Mouse (Mus musculus) heart, postnatal 25 days (tissue): ENCODE results near the gene Cdc123. TPM values are rescaled to one million over a fixed set of nuclear protein-coding genes. Genes with fewer than 3 reads are reported as not detected.

Experiments
- DNase-seq: peaks from one replicate; pipeline ENCODE4 v3.0.0; 2022; ENCODE audit warnings: low spot score
- intact Hi-C: fragments of 180-260 bp; cut with DNase I; formaldehyde crosslinking; loops from one replicate; pipeline ENCODE4 v1.15.1; 2025
- total RNA-seq, 2 experiments: library from RNA; stranded (reverse); gene quantifications; 2 replicates each; pipeline ENCODE4 v1.2.3; 2021

Cdc123 gene
- total RNA-seq: 10 to 100 TPM; 71.7 to 74.0 TPM

GRCm38 (mm10) chr2:5844873-5845631 is at the start of gene Cdc123, which contains the start of gene Nudt5:
Cdc123 (minus strand) TSS chr2:5845164.
Nudt5 (plus strand) TSS chr2:5845019.
- peak; percentile 74 for DNase-seq
- intact Hi-C loops: loop anchor here (5.0 kb wide), 1 partner anchor 47 kb away; no protein-coding TSS in a partner anchor

GRCm38 (mm10) chr2:5894296-5894695 is 49.3 kb upstream of the Cdc123 start:
- intact Hi-C loops: loop anchor here (5.0 kb wide), 1 partner anchor 47 kb away; the partner anchor contains the start of genes Cdc123 and Nudt5
- DNase-seq: no peak

GRCm38 (mm10) chr2:5889412-5889811 is 44.4 kb upstream of the Cdc123 start:
- no peak for DNase-seq
- intact Hi-C loops: no loop called here

- DNase-seq: no peak
- intact Hi-C loops: no loop called here
These were observed 43.9 kb upstream of the Cdc123 start for GRCm38 (mm10) chr2:5888865-5889264.

DNA sequence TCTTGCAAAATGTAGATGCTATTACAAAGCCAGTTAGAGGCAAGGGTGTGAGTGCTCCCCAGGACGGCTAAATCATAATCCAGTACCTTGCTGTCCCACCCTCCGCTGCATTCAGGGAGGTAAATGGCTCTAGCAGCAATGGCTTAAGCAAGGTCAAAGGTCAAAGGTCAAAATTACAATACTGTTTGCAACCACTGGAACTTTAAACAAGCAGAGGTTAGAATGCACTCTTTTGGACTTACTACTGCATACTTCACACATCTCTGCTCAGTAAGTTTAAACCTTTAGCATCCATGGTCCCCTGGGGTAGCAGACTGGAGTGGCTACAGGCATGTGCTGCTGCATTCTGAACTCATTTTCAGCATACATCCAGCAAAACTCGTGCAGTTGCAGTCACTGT is 32.5 kb upstream of the Cdc123 start:
- DNase-seq: no peak
- intact Hi-C loops: no loop called here

DNA sequence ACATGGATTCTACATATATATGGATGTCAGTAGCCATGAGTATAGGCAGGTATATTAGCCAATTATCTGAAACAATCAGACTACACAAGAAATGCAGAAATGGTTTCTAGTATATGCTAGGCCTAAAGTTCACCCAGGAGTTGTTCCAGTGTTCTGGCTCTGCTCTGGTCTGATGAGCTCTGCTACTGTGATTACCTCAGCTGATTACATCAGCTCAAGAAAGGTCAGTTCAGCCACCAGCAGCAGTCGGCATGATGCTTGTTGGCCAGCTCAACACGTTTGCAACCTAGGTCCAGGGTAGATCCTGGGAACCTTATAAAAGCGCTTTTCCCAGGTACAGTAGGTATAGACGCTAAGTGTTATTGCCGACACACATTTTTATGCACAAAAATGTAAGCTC is 24.8 kb upstream of the Cdc123 start:
- intact Hi-C loops: no loop called here
- no peak for DNase-seq

GRCm38 (mm10) chr2:5867681-5868080 is 22.7 kb upstream of the Cdc123 start:
- intact Hi-C loops: no loop called here
- no peak for DNase-seq

GRCm38 (mm10) chr2:5862834-5863233 is 17.9 kb upstream of the Cdc123 start, which contains the start of gene Gm13199:
Gm13199 (minus strand) TSS chr2:5862934.
- intact Hi-C loops: no loop called here
- no peak for DNase-seq

- DNase-seq: no peak
- intact Hi-C loops: no loop called here
These were observed 6.9 kb upstream of the Cdc123 start for GRCm38 (mm10) chr2:5851866-5852265.

DNA sequence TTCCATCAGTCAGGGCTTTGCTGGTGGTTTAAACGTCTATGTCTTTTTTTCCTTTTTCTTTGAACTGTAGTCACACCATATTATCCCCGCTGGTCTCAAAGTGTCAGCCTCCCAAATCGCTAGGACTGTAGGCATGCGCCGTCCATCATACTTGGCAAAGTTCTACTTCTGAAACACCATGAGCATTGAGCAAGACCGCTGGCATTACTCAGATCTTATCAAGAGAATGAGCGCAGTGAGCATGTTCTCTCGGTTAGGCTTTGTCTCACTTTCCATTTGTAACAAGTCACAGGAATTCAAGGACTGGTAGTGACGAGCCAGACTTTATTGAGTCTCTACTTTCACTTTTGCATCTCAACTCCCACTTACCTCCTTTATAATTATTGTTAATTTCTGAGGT is 6.2 kb upstream of the Cdc123 start:
- no peak for DNase-seq
- intact Hi-C loops: no loop called here

GRCm38 (mm10) chr2:5845826-5846225 is 862 bp upstream of the Cdc123 start:
- intact Hi-C loops: loop anchor here (5.0 kb wide), 1 partner anchor 46 kb away; no protein-coding TSS in a partner anchor
- no peak for DNase-seq

- DNase-seq: no peak
- intact Hi-C loops: no loop called here
These were observed 637 bp downstream of the Cdc123 start for GRCm38 (mm10) chr2:5844181-5844872.

- intact Hi-C loops: no loop called here
- no peak for DNase-seq
These were observed 4.1 kb downstream of the Cdc123 start for GRCm38 (mm10) chr2:5840815-5841214.

GRCm38 (mm10) chr2:5825265-5825913 is 19.6 kb downstream of the Cdc123 start:
- intact Hi-C loops: no loop called here
- no peak for DNase-seq

DNA sequence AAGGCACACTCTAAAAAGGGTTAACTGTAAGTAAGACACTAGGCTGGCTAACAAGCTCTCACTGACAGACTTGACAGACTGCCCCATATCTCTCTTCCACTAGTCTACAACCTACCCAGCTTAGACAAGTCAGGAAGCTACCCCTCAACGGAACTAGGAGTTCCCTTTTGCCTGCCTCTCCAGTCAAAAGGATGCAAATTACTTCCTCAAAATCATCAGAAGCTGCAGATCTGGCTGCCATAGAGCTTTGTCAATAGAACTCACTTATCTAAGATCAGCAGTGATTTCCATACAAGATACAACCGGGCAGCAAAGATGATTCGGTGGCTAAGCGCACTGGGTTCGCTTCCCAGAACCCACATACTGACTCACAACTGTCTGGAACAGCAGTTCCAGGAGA is 20.3 kb downstream of the Cdc123 start:
- intact Hi-C loops: no loop called here
- no peak for DNase-seq

- intact Hi-C loops: no loop called here
- DNase-seq: no peak
These were observed 20.8 kb downstream of the Cdc123 start for GRCm38 (mm10) chr2:5824213-5824612.

GRCm38 (mm10) chr2:5822449-5822848 is 22.5 kb downstream of the Cdc123 start:
- no peak for DNase-seq
- intact Hi-C loops: no loop called here

DNA sequence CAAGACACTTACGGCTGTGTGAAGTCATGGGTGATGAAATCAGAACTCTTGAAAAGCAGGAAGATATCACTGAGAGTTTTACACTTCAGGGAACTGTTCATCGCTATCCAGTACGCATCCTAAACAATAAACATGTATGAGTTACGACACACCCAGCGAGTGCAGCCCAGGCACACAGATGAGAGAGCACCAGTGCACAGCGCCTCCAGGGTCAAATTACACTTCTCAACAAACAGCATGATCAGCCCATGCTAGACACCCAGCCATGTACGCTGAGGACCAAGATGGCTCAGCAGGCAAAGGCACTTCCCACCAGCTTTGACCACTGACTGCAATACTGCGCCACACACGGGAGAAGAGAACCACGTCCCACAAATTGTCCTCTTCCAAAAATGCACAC is 23.7 kb downstream of the Cdc123 start:
- intact Hi-C loops: no loop called here
- no peak for DNase-seq

- intact Hi-C loops: no loop called here
- DNase-seq: no peak
These were observed 33.7 kb downstream of the Cdc123 start for GRCm38 (mm10) chr2:5811235-5811782.

GRCm38 (mm10) chr2:5810036-5810718 is 34.8 kb downstream of the Cdc123 start:
- DNase-seq: no peak
- intact Hi-C loops: no loop called here
